Mouse (Mus musculus) testis, adult 2 months (tissue): Measurements from ENCODE around the gene Tifa.

Source experiments
- CTCF ChIP-seq: fragments of 200-500 bp; IDR thresholded peaks from 2 replicates; pipeline ENCODE4 v1.5.1; 2012; ENCODE audit warnings: low read depth, mild to moderate bottlenecking, inconsistent platforms, low read length, moderate library complexity; ENCODE audit not compliant: control insufficient read depth, insufficient read depth, insufficient replicate concordance
- POLR2A ChIP-seq: fragments of 200-500 bp; IDR thresholded peaks from 2 replicates; pipeline ENCODE4 v1.6.1; 2012; ENCODE audit warnings: low read depth, mild to moderate bottlenecking, inconsistent platforms, low read length, moderate library complexity; ENCODE audit not compliant: control insufficient read depth

- TF ChIP-seq CTCF (no peak), POLR2A (no peak)
These were observed 36.9 kb downstream of the Tifa start for GRCm38 (mm10) chr3:127826503-127826902.
